Mouse (Mus musculus) heart, postnatal 25 days (tissue): ENCODE results near the gene Pacs1. TPM values are rescaled to one million over a fixed set of nuclear protein-coding genes. Genes with fewer than 3 reads are reported as not detected.
"Not testable (repeated sequence)": the region's sequence is repeated elsewhere in the genome, so short reads cannot be mapped to it uniquely, and the experiment has no call there.

Source experiments
- DNase-seq: peaks from one replicate; pipeline ENCODE4 v3.0.0; 2022; ENCODE audit warnings: low spot score
- intact Hi-C: fragments of 180-260 bp; cut with DNase I; formaldehyde crosslinking; loops from one replicate; pipeline ENCODE4 v1.15.1; 2025
- total RNA-seq, 2 experiments: library from RNA; stranded (reverse); gene quantifications; 2 replicates each; pipeline ENCODE4 v1.2.3; 2021

The Pacs1 gene
- total RNA-seq, 2 experiments from 2014 or later: 21.1 TPM

- no peak for DNase-seq
- intact Hi-C loops: no loop called here
Measured at GRCm38 (mm10) chr19:5170430-5170829, 102.5 kb downstream of the Pacs1 start.

GRCm38 (mm10) chr19:5167477-5167876 lies 105.4 kb downstream of the Pacs1 start:
- no peak for DNase-seq
- intact Hi-C loops: no loop called here

- DNase-seq: no peak
- intact Hi-C loops: no loop called here
Measured at GRCm38 (mm10) chr19:5164380-5164779, 108.5 kb downstream of the Pacs1 start.

- intact Hi-C loops: no loop called here
- DNase-seq: no peak
Measured at GRCm38 (mm10) chr19:5161913-5162312, 111.0 kb downstream of the Pacs1 start.

GRCm38 (mm10) chr19:5152261-5152660 lies 120.7 kb downstream of the Pacs1 start:
- DNase-seq: no peak
- intact Hi-C loops: no loop called here

- DNase-seq: no peak
- intact Hi-C loops: no loop called here
Measured at GRCm38 (mm10) chr19:5151741-5152140, 121.2 kb downstream of the Pacs1 start.

- intact Hi-C loops: no loop called here
- no peak for DNase-seq
Measured at GRCm38 (mm10) chr19:5151331-5151730, 121.6 kb downstream of the Pacs1 start.

- no peak for DNase-seq
- intact Hi-C loops: no loop called here
Measured at GRCm38 (mm10) chr19:5150358-5150757, 122.6 kb downstream of the Pacs1 start.

- DNase-seq, intact Hi-C loops: not testable (repeated sequence)
Measured at GRCm38 (mm10) chr19:5149041-5149440, 123.9 kb downstream of the Pacs1 start.

- no peak for DNase-seq
- intact Hi-C loops: loop anchor here (2.0 kb wide), 2 partner anchors 23 to 45 kb away; no protein-coding TSS in a partner anchor
Measured at GRCm38 (mm10) chr19:5139640-5140039, 133.3 kb downstream of the Pacs1 start.

- intact Hi-C loops: no loop called here
- no peak for DNase-seq
Measured at GRCm38 (mm10) chr19:5131237-5131636, 141.7 kb downstream of the Pacs1 start.

GRCm38 (mm10) chr19:5129770-5130169 lies 143.1 kb downstream of the Pacs1 start:
- intact Hi-C loops: no loop called here
- no peak for DNase-seq

- DNase-seq: no peak
- intact Hi-C loops: no loop called here
Measured at GRCm38 (mm10) chr19:5124055-5124614, 148.8 kb downstream of the Pacs1 start.

- DNase-seq: no peak
- intact Hi-C loops: no loop called here
Measured at GRCm38 (mm10) chr19:5123241-5123640, 149.7 kb downstream of the Pacs1 start.

- intact Hi-C loops: no loop called here
- no peak for DNase-seq
Measured at GRCm38 (mm10) chr19:5122492-5122891, 150.4 kb downstream of the Pacs1 start.

GRCm38 (mm10) chr19:5118384-5118698 lies 154.6 kb downstream of the Pacs1 start, which contains the start of gene Klc2:
Klc2 (minus strand) TSS chr19:5118560.
- intact Hi-C loops: no loop called here
- DNase-seq: no peak

- intact Hi-C loops: loop anchor here (2.0 kb wide), 1 partner anchor 21 kb away; no protein-coding TSS in a partner anchor
- DNase-seq: peak; percentile 73
Measured at GRCm38 (mm10) chr19:5117494-5118383, 155.2 kb downstream of the Pacs1 start.

GRCm38 (mm10) chr19:5113783-5114182 lies 159.1 kb downstream of the Pacs1 start:
- no peak for DNase-seq
- intact Hi-C loops: no loop called here

- DNase-seq: no peak
- intact Hi-C loops: loop anchor here (5.0 kb wide), 2 partner anchors 187 to 257 kb away; partner anchors contain the start of genes Banf1, Eif1ad, Gal3st3 and Sf3b2
Measured at GRCm38 (mm10) chr19:5109659-5110453, 163.1 kb downstream of the Pacs1 start.

GRCm38 (mm10) chr19:5108702-5109101 lies 164.2 kb downstream of the Pacs1 start:
- DNase-seq: no peak
- intact Hi-C loops: loop anchor here (5.0 kb wide), 2 partner anchors 189 to 259 kb away; partner anchors contain the start of genes Banf1, Eif1ad, Gal3st3 and Sf3b2
